Mouse (Mus musculus) liver, postnatal 0 days (tissue): ENCODE measurements at regions not wholly inside any gene's neighbourhood (a gene's known extent, or its start where the extent isn't known, plus 50 kb on each side); places are given as distances from the start of the nearest gene placed in this dataset.

ENCODE experiments used
- CTCF ChIP-seq: sonication (generic); IDR thresholded peaks from 2 replicates; pipeline ENCODE4 v1.5.1; 2016; ENCODE audit warnings: antibody characterized with exemption, low read depth
- EP300 ChIP-seq: IDR thresholded peaks from 2 replicates; pipeline ENCODE4 v1.6.1; 2016; ENCODE audit warnings: antibody characterized with exemption, low read depth, mild to moderate bottlenecking

DNA sequence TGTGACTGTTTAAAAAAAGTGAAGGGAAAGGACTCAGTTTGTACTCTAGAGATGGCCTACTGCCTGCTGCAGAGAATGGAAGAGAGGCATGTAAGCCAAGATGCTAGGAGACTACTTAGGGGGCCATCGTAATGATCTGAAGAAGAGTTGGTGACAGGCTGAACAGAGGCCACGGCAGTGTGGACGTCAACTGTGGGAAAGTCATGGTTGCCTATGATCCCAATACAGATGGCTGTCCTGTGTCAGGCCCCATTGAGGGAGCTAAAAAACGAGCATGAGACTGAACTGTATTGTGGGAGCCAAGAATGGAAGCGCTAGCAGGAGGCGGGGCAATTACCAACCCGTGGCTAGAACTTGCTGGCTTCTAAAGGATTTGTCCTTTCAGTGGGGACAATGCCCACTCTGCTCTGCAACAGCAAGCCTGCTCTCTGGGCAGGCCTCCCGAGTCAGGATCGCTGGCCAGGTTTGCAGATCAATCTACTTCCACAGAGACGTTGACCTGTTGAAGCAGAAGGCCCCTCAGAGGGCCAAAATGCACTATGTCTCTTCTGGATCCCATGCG is 530.5 kb upstream of the Cdh5 start:
- TF ChIP-seq EP300 (no peak), CTCF (no peak)
